Mouse (Mus musculus) adrenal gland, postnatal 14 days (tissue): ENCODE measurements around the gene Adcy6. TPM values are rescaled to one million over a fixed set of nuclear protein-coding genes. Genes with fewer than 3 reads are reported as not detected.

Experiments used
- DNase-seq: peaks from one replicate; pipeline ENCODE4 v3.0.0; 2021; ENCODE audit warnings: mixed read lengths
- total RNA-seq: library from RNA; stranded (reverse); gene quantifications from 2 replicates; pipeline ENCODE4 v1.2.3, GENCODE M21; 2021

Adcy6 gene
- total RNA-seq, 1 experiment from 2014 or later = 73.8 TPM

DNA sequence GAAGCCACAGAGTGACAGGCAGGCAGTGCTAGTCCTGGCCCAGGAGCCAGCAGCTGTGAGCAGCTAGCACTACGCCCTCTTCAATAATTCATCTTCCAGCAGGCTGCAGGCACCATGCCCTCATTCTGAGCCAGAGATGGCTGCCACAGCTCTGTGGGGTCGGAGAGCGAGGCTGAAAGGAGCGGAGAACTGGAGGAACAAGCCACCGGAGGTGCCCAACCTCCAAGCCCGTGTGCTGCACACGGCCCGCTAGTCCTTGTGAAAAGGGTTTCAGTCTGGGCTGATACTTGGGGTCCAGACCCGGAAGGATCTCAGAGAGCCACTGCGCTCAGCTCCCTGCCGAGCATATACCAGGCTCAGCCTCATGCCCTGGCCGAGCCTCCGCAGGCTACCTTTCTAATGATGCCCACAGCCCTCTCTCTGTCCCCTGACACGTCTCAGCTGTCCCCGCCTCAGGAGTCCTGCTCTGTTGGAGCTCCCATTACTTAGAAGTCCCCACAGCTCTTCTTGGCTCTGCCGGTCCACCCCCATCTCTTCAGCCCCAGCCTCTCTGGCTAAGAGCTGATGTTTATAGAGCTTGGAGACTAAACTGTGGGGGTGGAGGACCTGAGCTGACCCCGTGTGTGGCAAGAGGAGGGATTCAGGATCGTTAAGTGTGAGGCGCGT lies 18.8 kb upstream of the Adcy6 start:
- peak; percentile 43 for DNase-seq

DNA sequence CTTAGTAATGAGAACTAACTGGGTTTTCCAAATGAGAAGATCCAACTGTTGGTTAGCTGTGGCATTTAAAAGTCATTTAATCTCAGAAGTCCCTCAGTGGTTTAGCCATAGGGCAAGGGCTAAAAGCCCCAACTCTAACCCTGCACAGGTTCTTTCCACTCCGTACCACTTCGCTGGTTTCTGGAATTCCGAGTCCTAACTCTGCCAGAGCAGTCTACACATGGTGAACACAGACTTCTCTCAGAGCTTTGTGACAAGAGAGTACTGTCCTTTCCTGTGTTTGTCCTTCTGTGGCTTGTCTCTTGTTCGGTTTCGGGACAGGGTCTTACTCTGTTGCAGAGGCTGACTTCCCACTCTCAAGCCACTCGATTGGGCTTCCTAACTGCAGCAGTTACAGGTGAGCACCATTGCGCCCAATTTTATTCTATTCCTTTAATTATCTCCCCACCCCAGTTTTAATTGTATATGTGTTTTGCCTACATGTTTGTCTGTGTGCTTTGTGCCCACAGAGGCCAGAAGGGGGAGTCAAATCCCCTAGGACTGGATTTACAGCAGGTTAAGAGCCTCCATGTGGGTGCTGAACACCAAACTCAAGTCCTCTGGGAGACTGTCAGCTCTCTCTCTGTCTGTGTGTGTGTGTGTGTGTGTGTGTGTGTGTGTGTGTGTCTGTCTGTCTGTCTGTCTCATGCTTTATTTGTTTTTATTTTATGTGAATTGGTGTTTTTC lies 16.8 kb upstream of the Adcy6 start:
- no peak for DNase-seq

DNA sequence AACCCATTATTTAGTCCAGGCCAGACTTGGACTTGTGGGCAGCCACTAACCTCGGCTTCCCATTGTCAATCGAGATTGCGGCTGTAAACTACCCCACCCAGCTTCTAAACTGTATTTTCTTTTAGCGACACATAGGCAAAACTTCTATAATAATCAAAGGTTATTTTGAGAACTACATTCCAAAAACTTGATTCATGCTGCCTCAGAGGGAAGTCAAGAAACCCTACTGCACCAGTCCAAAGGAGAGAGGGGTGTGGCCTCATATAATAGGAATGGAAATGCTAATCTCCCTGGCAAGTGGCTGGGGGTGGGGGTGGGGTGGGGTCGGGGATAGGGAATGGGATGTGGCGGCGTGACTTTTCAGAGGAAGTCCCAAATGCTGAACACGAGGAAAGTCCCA lies 16.2 kb upstream of the Adcy6 start:
- no peak for DNase-seq

DNA sequence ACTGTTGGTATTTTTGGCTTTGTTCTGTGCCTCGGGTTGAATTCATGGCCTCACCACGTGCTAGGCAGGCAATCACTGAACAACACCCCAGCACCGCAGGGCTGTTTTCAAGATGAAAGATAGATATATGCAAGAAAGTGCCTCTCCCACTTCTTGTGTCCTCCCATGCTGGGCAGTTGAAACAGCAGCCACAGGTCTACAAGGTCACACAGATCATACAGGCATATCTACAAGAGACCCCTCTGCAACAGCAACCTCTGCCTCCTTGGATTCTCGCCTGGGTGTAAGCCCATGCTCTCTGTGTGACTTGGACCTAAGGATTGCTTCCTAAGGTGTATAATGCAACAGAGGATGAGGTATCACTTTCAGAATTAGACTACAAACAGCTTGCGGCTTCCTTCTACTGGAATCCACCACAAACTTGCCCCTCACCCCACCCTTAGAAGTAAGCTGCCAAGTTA lies 13.5 kb upstream of the Adcy6 start:
- no peak for DNase-seq

DNA sequence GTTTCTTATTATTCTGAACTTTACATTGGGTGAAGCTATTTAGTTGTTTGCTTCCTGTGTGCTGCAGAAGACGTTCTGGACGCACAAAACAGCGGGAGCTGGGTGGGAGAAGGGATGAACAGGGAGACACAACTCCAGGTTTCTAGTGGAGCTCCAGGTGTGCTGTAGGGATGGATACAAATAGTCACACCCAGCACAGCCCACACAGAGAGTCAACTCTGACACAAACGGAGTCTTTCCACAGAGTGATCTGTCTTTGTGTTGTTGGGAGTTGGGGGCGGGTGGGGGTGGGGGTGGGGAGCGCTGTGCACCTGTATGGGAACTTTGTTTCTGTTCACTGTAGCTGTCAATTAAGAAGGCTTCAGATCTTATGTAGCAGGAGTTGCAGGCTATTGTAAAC lies 12.8 kb upstream of the Adcy6 start:
- DNase-seq = no peak

DNA sequence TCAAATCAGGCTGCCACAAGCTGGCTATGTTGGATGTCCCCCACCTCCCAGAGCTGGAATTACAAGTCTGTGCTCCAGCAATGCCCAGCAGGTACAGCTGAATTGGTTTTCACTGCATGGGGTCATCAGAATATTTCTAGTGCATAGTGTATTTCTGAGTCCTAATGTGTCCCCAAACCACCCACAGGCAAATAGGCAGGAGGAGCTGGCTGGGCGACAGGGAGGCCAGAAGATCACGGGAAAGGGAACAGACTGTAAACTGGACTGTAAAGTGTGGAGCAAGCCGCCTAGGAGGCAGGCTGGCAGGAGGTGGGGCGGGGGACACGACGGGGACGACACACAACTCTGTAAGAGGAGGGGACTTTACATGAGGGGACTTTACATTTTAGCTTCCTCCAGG lies 12.3 kb upstream of the Adcy6 start:
- DNase-seq = no peak

DNA sequence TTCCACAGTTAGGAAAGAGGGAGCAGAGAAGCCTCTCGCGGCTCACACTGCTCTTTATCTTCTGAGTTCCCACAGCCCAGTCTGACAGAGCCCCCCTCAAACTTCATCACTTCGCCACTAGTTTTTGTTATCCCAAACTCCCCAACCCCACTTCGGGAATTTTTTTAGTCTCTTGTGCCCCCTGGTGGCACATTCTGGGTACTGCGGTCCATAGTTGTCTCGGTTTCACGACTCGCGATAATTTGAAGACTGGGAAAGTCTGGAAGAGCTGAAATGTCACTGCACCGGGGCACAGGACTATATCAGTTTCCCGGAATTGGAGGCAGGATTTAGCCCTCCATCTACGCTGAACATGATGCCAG lies 7.3 kb upstream of the Adcy6 start:
- peak; percentile 82 for DNase-seq

DNA sequence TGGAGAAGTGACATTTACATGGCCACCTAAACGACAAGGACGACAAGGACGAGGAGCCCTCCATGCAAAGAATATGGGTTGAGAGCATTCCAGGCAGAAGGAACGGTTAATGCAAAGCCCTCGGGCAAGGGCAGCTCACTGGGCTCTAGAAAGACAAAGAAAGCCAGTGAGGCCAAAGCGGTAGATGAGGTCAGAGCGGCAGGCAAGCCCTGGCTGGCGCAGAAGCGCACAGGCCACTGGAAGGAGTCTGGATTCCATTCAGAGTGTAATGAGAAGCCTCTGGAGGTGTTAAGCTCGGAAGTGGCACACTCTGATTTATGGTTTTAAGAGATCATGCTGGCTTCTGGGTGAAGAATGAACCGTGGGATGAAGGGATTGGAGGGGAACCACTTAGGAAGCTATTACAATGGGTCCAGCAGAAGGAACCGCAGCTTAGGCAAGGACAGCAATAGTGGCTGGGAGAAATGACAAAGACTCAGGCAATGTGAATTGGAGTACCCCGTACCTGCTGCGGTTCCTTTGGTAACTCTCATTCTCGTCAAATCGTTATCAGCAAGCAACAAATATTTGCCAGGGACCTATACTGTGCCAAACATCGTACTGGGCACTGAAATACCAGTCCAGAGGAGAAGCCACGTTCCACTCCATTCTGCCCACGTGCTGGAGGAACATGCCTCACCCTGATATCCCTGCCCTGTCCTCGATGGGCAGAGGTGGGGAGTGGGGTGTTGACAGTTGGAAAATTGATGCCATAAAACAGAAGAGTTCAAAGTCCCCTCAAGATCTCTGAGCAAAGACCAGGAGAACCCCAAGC lies 6.7 kb upstream of the Adcy6 start:
- no peak for DNase-seq

DNA sequence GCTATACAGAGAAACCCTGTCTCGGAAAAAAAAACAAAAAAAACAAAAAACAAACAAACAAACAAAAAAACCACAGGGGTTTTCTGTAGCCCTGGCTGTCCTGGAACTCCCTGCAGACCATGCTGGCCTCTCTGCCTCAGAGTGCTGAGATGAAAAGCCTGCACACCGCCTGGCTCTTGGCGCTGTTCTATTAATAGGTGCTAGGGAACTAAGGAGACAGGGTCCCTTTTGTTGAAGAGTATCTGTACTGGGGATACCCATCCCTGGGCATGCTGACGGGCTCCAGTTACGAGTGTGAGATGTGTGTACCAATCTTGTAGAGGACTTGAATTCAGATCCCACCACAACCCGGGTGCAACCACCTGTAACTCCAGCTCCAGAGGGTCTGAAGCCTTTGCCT lies 5.9 kb upstream of the Adcy6 start:
- no peak for DNase-seq

DNA sequence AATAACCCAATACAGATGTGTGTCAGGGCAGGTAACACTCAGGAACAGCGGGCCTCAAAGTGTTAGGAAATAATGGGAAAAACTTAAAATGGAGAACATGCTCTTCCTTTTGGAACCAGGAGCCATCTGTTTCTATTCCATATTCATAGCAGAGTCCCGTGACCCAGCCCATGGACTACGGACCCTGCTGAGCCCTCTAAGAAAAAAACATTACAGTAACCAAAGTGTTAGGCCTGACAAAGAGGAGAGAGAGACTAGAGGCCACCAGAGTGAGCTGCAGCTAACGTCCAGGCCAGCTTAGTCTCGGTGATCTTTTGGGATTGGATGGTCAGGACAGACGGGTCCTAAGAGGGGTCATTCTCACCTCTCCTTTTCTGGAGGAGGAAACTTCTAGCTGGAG lies 5.1 kb upstream of the Adcy6 start:
- no peak for DNase-seq

DNA sequence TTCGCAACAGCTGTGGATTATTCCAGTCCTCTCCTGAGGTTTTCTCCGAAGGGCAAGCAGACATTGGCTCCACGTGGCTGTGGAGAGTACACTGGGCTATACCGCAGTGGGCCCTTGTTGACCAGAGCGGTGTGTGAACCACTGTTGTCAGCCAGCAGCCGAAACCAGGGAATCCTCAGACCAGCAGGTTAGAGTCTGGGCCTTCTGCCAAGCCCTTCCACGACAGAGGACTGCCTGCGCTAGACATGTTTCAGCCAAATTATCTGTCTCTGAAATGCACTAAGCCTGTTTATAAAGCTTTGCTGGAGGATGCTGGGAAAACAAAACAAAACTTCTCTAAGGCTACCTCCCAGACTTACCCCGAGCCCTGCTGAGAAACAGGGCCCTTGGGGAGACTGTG lies 4.7 kb upstream of the Adcy6 start:
- DNase-seq = peak; percentile 54

DNA sequence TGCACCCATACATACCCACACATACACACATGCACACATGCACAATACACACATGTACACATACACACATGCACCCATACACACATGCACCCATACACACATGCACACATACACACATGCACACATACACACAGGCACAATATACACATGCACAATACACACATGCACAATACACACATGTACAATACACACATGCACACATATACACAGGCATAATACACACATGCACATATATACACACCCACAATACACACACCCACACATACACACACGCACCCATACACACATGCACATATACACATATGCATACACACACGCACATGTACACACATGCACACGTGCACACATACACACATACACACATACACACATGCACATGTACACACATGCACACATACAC lies 2.4 kb upstream of the Adcy6 start:
- no peak for DNase-seq

DNA sequence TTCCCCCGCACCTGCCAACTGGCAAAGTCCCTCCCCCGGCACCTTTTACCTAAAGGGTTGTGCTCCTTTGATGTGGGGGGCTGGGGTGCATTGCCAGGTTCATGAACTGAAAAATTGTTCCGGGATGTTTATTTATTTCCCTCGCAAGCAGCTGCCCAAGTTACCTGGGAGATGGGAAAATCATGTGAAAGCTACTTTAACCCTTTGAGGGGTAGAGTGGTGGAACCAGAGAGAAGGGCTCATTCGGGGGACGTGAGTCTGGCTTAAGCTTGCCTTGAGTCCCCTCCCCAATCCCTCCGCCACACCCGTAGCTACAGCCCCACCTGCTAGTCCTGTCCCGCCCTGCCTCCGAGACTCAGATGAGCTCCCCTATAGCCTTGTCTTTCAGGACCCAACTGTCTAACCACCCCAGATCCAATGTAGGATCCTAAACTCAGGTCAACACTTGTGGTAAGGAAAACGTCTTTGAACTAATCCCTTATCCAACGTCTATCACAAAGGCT lies 306 bp upstream of the Adcy6 start:
- DNase-seq = no peak

DNA sequence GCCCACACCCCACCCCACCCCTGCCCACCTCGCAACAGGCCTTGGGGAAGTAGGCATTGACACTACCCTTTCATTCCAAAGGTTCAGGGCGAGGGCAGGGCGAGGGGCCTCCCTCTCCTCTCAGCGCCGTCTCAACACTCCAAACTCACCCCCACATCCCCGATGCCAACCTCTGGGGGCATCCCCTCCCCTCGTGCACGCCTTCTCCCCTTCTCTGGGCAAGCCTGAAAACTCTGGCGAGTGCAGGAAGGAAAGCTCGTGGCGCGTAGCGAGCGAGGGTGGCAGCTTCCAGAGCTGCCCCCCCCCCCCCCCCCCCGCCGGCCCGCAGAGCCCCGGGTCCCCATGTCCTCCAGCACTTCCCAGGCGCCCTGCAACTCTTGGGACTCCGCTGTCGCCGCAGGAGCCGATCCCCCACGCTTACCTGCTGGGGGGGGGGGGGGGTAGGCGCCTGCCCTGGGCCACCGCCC lies 1.1 kb downstream of the Adcy6 start:
- DNase-seq = peak; percentile 48

DNA sequence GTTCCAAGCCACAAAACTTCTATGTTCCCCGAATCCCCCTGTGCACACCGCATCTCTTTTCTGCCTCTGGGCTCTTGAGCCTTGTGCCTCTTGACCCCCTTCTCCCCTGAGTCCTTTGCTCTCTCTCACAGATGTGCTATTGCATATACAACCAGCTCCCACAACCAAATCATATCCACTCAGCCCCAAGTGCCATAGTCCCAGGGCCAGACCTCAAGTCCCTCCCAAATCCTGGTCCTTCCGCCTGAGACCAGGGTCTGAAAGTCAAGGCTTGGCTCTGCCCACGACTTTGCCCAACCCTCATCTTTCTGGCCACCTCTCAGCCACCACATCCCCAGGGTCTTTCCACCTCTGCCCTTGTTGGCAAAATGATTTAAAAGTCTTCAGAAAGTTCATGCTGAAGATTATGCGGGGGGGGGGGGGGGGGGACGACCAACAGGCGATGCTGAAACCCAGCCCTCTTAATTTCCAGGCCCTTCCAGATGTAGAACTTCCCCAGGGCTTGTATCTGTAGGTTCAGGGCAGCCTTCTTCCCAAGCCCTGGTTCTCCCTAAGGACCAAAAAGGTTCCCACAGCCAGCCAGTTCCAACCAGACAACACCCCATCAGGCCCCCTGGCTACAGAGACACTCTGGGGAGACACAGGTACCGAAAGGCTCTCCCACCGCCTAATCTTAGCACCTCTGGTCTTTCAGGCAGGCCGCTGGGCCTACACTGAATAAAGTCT lies 1.7 kb downstream of the Adcy6 start:
- DNase-seq = peak; percentile 55

DNA sequence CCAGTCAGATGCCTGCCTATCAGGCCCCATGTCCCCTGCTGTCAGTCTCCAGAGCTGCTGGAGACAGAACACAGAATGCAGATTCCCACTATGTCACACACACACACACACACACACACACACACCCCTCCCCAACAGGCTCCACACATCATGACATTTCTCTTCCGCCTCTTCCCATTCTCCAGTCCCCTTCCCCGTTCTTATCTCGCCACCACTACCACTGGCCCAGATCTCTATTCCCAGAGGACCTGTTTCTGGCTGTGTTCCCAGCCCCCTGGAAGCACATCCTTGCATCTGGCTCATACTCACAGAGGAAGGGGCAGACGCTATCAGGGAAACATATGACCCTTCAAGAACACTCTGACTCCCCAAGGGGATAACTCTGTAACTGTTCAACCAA lies 2.3 kb downstream of the Adcy6 start:
- DNase-seq = peak; percentile 69

DNA sequence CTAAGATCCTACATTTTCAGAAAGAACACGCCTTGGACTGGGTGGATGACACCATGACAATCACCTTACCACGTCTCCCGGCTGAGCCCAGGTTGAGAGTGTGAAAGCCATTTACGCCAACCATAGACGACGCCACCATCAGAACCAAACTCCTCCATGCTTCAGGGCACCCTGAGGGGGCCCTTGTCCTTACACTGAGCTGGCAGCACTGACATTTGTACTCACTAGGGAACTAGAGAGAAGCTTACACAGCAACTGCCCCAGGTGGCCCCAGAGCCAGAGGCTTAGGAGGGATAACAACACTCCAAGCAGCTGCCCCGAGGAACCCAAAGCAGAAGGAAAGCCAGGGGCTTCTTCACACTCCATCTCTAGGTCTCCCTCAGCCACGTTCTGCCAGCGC lies 3.1 kb downstream of the Adcy6 start:
- DNase-seq = peak; percentile 4

DNA sequence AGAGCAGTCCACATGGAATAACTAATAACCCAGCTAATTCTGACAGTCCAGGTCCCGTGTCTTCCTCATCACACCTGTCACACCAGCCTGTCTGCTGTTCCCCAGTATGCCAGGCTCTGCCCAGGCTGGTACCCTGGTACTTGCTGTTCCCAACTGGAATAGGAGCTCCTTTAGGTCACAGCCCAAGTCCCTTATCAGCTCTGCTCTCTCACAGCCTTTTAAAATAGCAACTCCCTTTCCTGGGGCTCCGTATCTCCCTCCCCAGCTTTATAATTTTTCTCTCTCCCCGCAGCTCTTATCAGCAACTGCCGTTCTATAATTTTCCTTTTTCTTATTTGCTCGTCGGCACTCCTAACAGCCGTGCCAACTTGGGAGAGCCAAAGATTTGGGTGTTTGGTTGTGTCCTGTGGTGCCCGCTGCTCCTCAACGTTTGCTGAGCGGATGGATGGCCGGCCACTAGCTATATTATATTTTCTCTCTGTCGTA lies 3.8 kb downstream of the Adcy6 start:
- DNase-seq = no peak

DNA sequence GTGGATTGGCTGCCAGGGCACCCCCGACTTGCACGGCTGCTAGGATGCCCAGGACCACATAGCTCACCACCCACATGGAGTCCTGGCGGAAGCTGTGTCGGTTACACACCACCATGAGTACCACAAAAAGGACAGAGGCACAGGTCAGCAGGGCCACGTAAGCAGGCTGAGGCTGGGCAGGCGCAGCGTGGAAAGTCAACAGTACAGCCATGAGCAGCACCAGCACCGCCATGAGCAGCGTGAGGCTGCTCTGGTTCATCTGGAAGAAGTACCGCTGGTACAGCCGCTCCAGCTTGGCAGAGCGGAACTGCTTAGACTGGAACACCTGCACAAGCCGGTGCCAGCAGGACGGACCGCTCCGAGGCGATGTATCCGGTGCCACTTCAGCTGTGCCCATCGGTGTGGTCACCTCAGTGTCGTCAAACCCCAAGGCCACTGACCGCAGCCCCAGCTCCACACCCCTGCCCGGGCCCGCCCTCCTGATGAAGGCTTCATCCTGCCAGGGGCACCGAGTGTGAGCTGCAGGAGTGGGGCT lies 5.8 kb downstream of the Adcy6 start:
- DNase-seq = peak; percentile 6

DNA sequence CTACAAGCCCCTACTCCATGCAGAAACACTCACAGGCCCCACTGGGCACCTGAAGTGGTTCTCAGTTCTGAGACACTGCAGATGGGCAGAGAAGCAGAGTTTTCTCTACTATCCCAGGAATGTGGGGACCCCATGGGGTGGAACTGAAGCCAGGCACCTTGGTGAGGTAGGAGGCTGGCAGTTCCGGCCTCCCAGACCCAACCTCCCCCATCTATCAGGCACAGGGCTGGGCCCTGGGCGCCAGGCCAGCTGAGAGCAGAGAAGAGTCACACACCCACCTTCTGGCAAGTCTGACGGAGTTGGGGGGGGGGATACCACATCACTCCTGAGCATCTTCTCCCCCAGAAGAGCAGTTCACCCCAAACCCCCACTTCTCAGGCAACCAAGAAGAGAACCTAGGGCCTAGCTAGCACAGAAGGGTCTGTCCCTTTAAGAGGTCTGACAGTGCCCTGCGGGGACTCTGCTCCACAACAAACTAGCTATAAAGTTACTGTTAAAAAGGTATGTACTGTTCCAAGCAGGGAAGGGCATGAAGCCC lies 6.9 kb downstream of the Adcy6 start:
- DNase-seq = no peak

DNA sequence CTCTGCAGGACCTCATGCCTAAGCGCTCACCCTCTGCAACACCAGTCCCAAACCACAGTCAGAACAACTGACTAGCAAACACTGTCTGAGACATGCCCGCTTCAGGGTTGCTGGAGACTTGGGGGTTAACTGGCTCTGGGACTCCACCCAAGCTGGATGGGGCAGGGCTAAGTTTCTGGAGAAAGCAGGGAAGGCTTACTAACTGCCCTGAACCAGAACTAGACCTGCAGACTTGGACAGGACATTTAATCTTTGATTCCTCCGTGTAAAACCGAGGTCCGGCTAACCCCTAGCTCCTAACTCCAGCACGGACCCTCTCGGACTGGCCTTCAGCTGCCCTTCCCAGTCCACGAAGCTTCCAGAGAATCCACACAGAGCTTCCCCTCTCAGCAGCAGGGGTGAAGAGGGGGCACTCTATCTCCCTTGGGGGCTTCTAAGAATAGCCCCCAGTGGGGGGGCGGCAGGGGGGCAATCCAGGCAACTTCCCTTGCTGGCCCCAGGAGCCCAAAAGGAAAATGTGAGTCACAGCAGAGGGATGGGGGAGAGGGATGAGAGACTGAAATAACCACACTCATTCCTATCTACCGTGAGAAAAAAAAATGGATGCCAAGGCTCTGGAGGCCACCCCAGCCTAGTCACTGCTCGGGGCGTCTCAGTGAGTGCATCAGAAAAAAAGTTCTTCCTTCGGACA lies 7.5 kb downstream of the Adcy6 start:
- DNase-seq = peak; percentile 58
